Comparison of ENCODE assay signal across 1 mouse cellular context in the genomic region with DNA sequence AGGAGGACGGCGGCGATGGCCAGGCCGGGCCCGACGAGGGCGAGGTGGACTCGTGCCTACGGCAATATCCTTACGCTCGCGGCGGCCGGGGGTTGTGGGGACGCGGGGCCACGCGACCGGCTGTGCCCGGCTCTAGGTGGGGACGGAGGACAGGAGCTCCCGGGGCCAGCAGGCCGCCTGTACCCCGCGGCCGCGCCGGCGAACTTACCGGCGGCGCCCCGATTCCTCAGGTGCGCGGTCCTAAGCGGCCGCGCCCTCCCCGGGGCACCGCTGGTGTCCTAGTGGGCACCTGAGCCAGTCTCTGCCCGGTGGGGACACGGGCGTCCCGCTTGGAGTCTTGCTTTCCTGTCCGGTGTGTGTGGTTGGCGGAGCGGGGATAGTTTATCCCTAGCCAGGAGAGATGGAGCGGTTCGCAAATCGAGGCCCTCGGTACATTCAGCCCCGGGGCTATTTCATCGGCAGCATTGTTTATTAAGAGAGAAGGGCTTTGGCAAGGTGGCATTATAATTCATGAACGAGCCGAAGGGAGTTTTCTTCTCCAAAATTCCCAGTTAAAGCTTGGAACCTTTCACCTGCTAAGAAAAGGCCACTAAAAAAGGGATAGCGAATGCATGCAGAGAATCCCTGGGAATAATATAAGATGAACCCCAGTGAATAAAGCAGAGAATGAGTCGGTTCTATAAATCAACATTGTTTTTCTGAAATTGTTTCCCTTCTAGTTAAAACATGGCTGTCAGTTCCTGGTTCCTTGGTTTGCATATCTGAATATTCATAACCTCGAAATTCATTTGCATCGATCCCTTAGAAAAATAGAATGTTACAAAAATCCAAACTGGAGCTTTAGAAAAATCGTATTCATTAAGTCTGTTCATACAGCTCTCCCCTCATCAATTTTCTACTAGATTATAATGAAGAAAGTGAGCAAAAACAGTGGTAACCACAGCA.
TF ChIP-seq lines count a peak whose summit lies in the region.

No protein-coding gene starts in this region.

TF ChIP-seq in MEL, 35 proteins besides CTCF, POLR2A, EP300 and RAD21:
- TF ChIP-seq ELF1 (IDR thresholded peaks at IDR 0.05; ENCODE audit: low read depth, low read length), result peak; percentile 74
- TF ChIP-seq SIN3A (IDR thresholded peaks at IDR 0.05; ENCODE audit: low read length), result peak; percentile 81; the same call in 1 of the 2 replicates
- TF ChIP-seq CHD1 (IDR thresholded peaks at IDR 0.05; ENCODE audit: low read depth, low read length), result no peak; the same call in 1 of the 2 replicates
- 0 out of 2 replicates have a peak, but pooled peaks have one; percentile 14 for TF ChIP-seq MAX (IDR thresholded peaks at IDR 0.05; ENCODE audit: low read length)
- TF ChIP-seq RCOR1 (IDR thresholded peaks at IDR 0.05; ENCODE audit: low read depth, low read length), result no peak
- no peak for TF ChIP-seq MEF2A (IDR thresholded peaks at IDR 0.05; ENCODE audit: extremely low read depth, insufficient replicate concordance, low read depth, low read length, poor library complexity, severe bottlenecking)
- 0 out of 2 replicates have a peak, but pooled peaks have one; percentile 5 for TF ChIP-seq POLR2AphosphoS2 (IDR thresholded peaks at IDR 0.05; ENCODE audit: low read length)
- TF ChIP-seq SMC3 (IDR thresholded peaks at IDR 0.05; ENCODE audit: low read depth, low read length), result no peak
- TF ChIP-seq USF2 (IDR thresholded peaks at IDR 0.05; ENCODE audit: borderline replicate concordance in 1 of 2, insufficient read depth in 1 of 2, low read depth in 1 of 2, low read length in 2 of 2), result no peak
- TF ChIP-seq USF1 (IDR thresholded peaks at IDR 0.05; ENCODE audit: low read depth, low read length), result no peak
- TF ChIP-seq MXI1 (IDR thresholded peaks at IDR 0.05; ENCODE audit: low read depth, low read length), result peak; percentile 8
- 0 out of 2 replicates have a peak, but pooled peaks have one; percentile 13 for TF ChIP-seq MYC (IDR thresholded peaks at IDR 0.05; ENCODE audit: low read depth, low read length)
